Mouse (Mus musculus) CH12.LX (cell line): ENCODE measurements around the gene Ctrb1.

Experiments
- CTCF ChIP-seq, 2 experiments: IDR thresholded peaks in 1 of 2; conservative IDR thresholded peaks in 1 of 2; 2 replicates each; pipeline ENCODE4 v1.5.1; 2011 to 2012; ENCODE audit warnings: low read depth in 2 of 2, low read length in 2 of 2, improper control_type of control experiment in 1 of 2, inconsistent platforms in 1 of 2, mild to moderate bottlenecking in 1 of 2, moderate library complexity in 1 of 2
- HCFC1 ChIP-seq: IDR thresholded peaks from 2 replicates; pipeline ENCODE4 v1.6.1; 2012; ENCODE audit warnings: low read depth, mild to moderate bottlenecking, inconsistent platforms, low read length, improper control_type of control experiment
- MAX ChIP-seq: IDR thresholded peaks from 2 replicates; pipeline ENCODE4 v1.6.1; 2011; ENCODE audit warnings: low read length, improper control_type of control experiment
- MEF2A ChIP-seq: IDR thresholded peaks from 2 replicates; pipeline ENCODE4 v1.6.1; 2014; ENCODE audit warnings: low read depth, mild to moderate bottlenecking, inconsistent platforms, low read length, improper control_type of control experiment, borderline replicate concordance
- MYC ChIP-seq: IDR thresholded peaks from 2 replicates; pipeline ENCODE4 v1.6.1; 2011; ENCODE audit warnings: low read depth, mild to moderate bottlenecking, improper control_type of control experiment, low read length
- NELFE ChIP-seq: IDR thresholded peaks from 2 replicates; pipeline ENCODE4 v1.6.1; 2011; ENCODE audit warnings: low read depth, low read length, improper control_type of control experiment
- POLR2A ChIP-seq: IDR thresholded peaks from 2 replicates; pipeline ENCODE4 v1.6.1; 2011; ENCODE audit warnings: low read depth, mild to moderate bottlenecking, improper control_type of control experiment, low read length
- RCOR1 ChIP-seq: conservative IDR thresholded peaks from 2 replicates; pipeline ENCODE4 v1.6.1; 2012; ENCODE audit warnings: low read depth, mild to moderate bottlenecking, inconsistent platforms, low read length, improper control_type of control experiment
- SMC3 ChIP-seq: IDR thresholded peaks from 2 replicates; pipeline ENCODE4 v1.6.1; 2011; ENCODE audit warnings: low read depth, low read length, improper control_type of control experiment
- USF1 ChIP-seq: IDR thresholded peaks from 2 replicates; pipeline ENCODE4 v1.6.1; 2014; ENCODE audit warnings: low read depth, mild to moderate bottlenecking, inconsistent platforms, low read length, improper control_type of control experiment
- ZMIZ1 ChIP-seq: IDR thresholded peaks from 2 replicates; pipeline ENCODE4 v1.6.1; 2012; ENCODE audit warnings: low read depth, mild to moderate bottlenecking, inconsistent platforms, low read length, improper control_type of control experiment
- ZNF384 ChIP-seq: IDR thresholded peaks from 2 replicates; pipeline ENCODE4 v1.6.1; 2012; ENCODE audit warnings: low read depth, low read length, improper control_type of control experiment, inconsistent platforms

- TF ChIP-seq POLR2A (no peak), HCFC1 (no peak), MEF2A (no peak), CTCF (conservative IDR thresholded peaks at IDR 0.05 in 1 of 2, IDR thresholded peaks at IDR 0.05 in 1 of 2; ENCODE audit: low read depth in 2 of 2, low read length in 2 of 2) (no peak), ZMIZ1 (no peak), ZNF384 (no peak), MYC (no peak), NELFE (no peak), RCOR1 (no peak), MAX (no peak), USF1 (no peak), SMC3 (no peak)
Observed at GRCm38 (mm10) chr8:111712135-111712534, 21.3 kb upstream of the Ctrb1 start.
